8 mouse cellular contexts compared by ENCODE assay signal in the genomic region with DNA sequence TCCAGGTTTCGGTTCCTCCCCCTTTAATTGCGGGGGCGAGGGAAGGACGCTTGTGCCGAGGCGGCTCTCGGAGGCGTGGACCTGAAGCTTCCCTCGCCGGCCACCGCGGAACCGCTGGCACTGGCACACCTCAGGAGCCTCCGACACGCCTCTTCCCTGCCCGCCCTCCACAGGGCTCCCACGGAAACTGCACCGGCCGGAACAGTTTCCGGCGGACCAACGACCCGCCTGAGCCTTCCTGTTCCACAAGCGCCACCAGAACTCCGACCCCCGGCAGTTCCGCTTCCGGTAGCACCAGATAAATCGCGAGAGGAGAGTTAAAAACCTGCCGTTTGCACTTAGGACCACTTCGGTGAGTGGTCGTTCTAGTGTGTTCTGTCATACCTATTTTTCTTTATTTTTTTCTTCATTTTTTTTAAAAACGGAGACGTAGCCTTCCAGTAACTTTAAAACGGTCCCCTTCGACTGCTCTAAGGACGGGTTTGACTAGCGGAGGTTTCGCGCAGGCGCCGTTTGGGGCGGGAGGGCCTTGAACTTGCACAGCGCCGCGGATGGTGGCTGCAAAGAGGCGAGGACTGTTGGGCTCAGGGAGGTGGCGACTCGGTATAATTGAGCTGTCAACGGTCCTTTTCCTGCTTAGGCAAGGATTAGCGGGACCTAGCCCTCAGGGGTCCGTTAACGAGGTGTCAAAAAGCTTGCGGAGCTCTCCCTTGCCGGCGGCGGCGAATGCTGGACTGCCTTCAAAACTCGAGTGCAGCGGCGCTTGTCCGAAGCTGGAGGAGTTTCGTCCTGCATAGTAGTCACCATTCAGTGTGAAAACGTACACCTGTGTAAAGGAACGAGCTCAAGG. TPM values are rescaled to one million over a fixed set of nuclear protein-coding genes. Genes with fewer than 3 reads are reported as not detected.
DNase-seq lines count a peak whose midpoint lies in the region; ATAC-seq and TF ChIP-seq lines count a peak whose summit lies in the region.

A gene (plus strand): TSS at position 269 of the 850 bp plus-strand sequence.
A gene (minus strand): TSS at position 508 of the 850 bp plus-strand sequence.

- WGBS in forebrain, embryonic 12.5 days: under 1% methylated on average over 66 of the region's 66 CpGs
- under 1% methylated on average over 60 of the region's 66 CpGs for WGBS in heart, postnatal 0 days
- WGBS in liver, embryonic 16.5 days (ENCODE audit: insufficient replicate concordance): under 1% methylated on average over 65 of the region's 66 CpGs
- 1% methylated on average over 66 of the region's 66 CpGs for WGBS in neural tube, embryonic 13.5 days

- no peak for TF ChIP-seq CTCF in E14TG2a.4 (conservative IDR thresholded peaks at IDR 0.05; ENCODE audit: low read length)
- peak; percentile 40 for TF ChIP-seq CTCF in heart, postnatal 0 days (IDR thresholded peaks at IDR 0.05; ENCODE audit: low read depth)
- no peak for TF ChIP-seq CTCF in testis, adult 2 months (IDR thresholded peaks at IDR 0.05; ENCODE audit: control insufficient read depth, insufficient read depth, insufficient replicate concordance, low read depth, low read length)

- H3K4me1 ChIP-seq in E14TG2a.4 (replicated peaks; ENCODE audit: low read depth, low read length): peaks cover 28% of the 10 kb centered on the region
- H3K4me1 ChIP-seq in forebrain, embryonic 12.5 days: peaks cover 22% of the 10 kb centered on the region
- H3K4me1 ChIP-seq in heart, postnatal 0 days (ENCODE audit: control insufficient read depth, insufficient read depth): peaks cover 6% of the 10 kb centered on the region; the same call in 1 of the 2 replicates
- peaks cover 20% of the 10 kb centered on the region for H3K4me1 ChIP-seq in liver, embryonic 16.5 days (ENCODE audit: control insufficient read depth, low read depth, low read length)
- peaks cover 38% of the 10 kb centered on the region for H3K4me1 ChIP-seq in neural tube, embryonic 13.5 days (replicated peaks)
- peaks cover 2% of the 10 kb centered on the region for H3K4me1 ChIP-seq in testis, adult 2 months (ENCODE audit: control insufficient read depth, insufficient read depth, low read length)

- H3K27ac ChIP-seq in forebrain, embryonic 12.5 days: peak within 1 kb of the TSS; percentile 84
- peak within 1 kb of the TSS; percentile 95 for H3K27ac ChIP-seq in heart, postnatal 0 days (ENCODE audit: low read depth)
- H3K27ac ChIP-seq in liver, embryonic 16.5 days (ENCODE audit: low read length): peak within 1 kb of the TSS; percentile 90
- H3K27ac ChIP-seq in neural tube, embryonic 13.5 days (replicated peaks): peak within 1 kb of the TSS; percentile 87
- peak within 1 kb of the TSS; percentile 97 for H3K27ac ChIP-seq in testis, adult 2 months (ENCODE audit: control insufficient read depth, insufficient read depth, low read depth, low read length)

- peak; percentile 98 for ATAC-seq in forebrain, embryonic 12.5 days (ENCODE audit: low FRiP score)
- ATAC-seq in heart, postnatal 0 days (ENCODE audit: insufficient read depth, low read depth): peak; percentile 98
- peak; percentile 98 for ATAC-seq in liver, embryonic 16.5 days (ENCODE audit: low read depth)
- ATAC-seq in neural tube, embryonic 13.5 days (ENCODE audit: low read depth): peak; percentile 99

- H3K9me3 ChIP-seq in E14TG2a.4 (ENCODE audit: low read length): no peaks in the 10 kb centered on the region
- no peaks in the 10 kb centered on the region for H3K9me3 ChIP-seq in forebrain, embryonic 12.5 days
- no peaks in the 10 kb centered on the region for H3K9me3 ChIP-seq in heart, postnatal 0 days (replicated peaks; ENCODE audit: control insufficient read depth, low read length)
- H3K9me3 ChIP-seq in liver, embryonic 16.5 days (replicated peaks; ENCODE audit: control insufficient read depth, low read length): no peaks in the 10 kb centered on the region
- H3K9me3 ChIP-seq in neural tube, embryonic 13.5 days: no peaks in the 10 kb centered on the region

- DNase-seq in c-Kit-positive CD71-positive TER-119-positive erythroid progenitor cells, embryonic 14.5 days (ENCODE audit: low spot score): peak; percentile 96
- DNase-seq in heart, postnatal 0 days (ENCODE audit: low spot score): peak; percentile 97
- DNase-seq in kidney, postnatal 4 days: peak; percentile 95 to 97

- H3K27me3 ChIP-seq in E14TG2a.4 (ENCODE audit: insufficient read depth, low read length): no peaks in the 10 kb centered on the region
- H3K27me3 ChIP-seq in forebrain, embryonic 12.5 days: no peaks in the 10 kb centered on the region
- no peaks in the 10 kb centered on the region for H3K27me3 ChIP-seq in heart, postnatal 0 days (ENCODE audit: control insufficient read depth, insufficient read depth, low read length)
- H3K27me3 ChIP-seq in liver, embryonic 16.5 days (ENCODE audit: control insufficient read depth, insufficient read depth, low read depth, low read length): no peaks in the 10 kb centered on the region
- H3K27me3 ChIP-seq in neural tube, embryonic 13.5 days: no peaks in the 10 kb centered on the region
- no peaks in the 10 kb centered on the region for H3K27me3 ChIP-seq in testis, adult 2 months (ENCODE audit: control insufficient read depth, insufficient read depth, low read length)

- peak; percentile 72 for TF ChIP-seq POLR2A in testis, adult 2 months (IDR thresholded peaks at IDR 0.05; ENCODE audit: control insufficient read depth, low read depth, low read length)

- peak within 1 kb of the TSS; percentile 98 for H3K4me3 ChIP-seq in E14TG2a.4 (replicated peaks; ENCODE audit: low read length)
- peak within 1 kb of the TSS; percentile 86 for H3K4me3 ChIP-seq in forebrain, embryonic 12.5 days (replicated peaks)
- H3K4me3 ChIP-seq in heart, postnatal 0 days (ENCODE audit: low read depth, low read length): peak within 1 kb of the TSS; percentile 98
- H3K4me3 ChIP-seq in liver, embryonic 16.5 days (ENCODE audit: low read depth, low read length): peak within 1 kb of the TSS; percentile 91
- peak within 1 kb of the TSS; percentile 93 for H3K4me3 ChIP-seq in neural tube, embryonic 13.5 days
- H3K4me3 ChIP-seq in testis, adult 2 months (ENCODE audit: control insufficient read depth, low read depth, low read length): peak within 1 kb of the TSS; percentile 92

- H3K9ac ChIP-seq in forebrain, embryonic 12.5 days: peak within 1 kb of the TSS; percentile 75
- H3K9ac ChIP-seq in heart, postnatal 0 days (replicated peaks; ENCODE audit: low read depth, low read length): peak within 1 kb of the TSS; percentile 73
- H3K9ac ChIP-seq in liver, embryonic 16.5 days (ENCODE audit: low read depth, low read length): peak within 1 kb of the TSS; percentile 85
- H3K9ac ChIP-seq in neural tube, embryonic 13.5 days: peak within 1 kb of the TSS; percentile 92

- TF ChIP-seq EP300 in heart, postnatal 0 days (IDR thresholded peaks at IDR 0.05; ENCODE audit: low read depth): peak; percentile 77

- peak within 1 kb of the TSS; percentile 76 for H3K4me2 ChIP-seq in forebrain, embryonic 12.5 days
- H3K4me2 ChIP-seq in heart, postnatal 0 days (ENCODE audit: low read depth, low read length): peak within 1 kb of the TSS; percentile 70
- peak within 1 kb of the TSS; percentile 94 for H3K4me2 ChIP-seq in liver, embryonic 16.5 days (ENCODE audit: low read depth, low read length)
- H3K4me2 ChIP-seq in neural tube, embryonic 13.5 days: peak within 1 kb of the TSS; percentile 70

- H3K36me3 ChIP-seq in E14TG2a.4 (ENCODE audit: insufficient read depth, low read length): no peaks in the 10 kb centered on the region
- H3K36me3 ChIP-seq in forebrain, embryonic 12.5 days (replicated peaks): no peaks in the 10 kb centered on the region
- H3K36me3 ChIP-seq in heart, postnatal 0 days (replicated peaks; ENCODE audit: control insufficient read depth, insufficient read depth, low read length): no peaks in the 10 kb centered on the region
- H3K36me3 ChIP-seq in liver, embryonic 16.5 days (ENCODE audit: control insufficient read depth, insufficient read depth): no peaks in the 10 kb centered on the region
- no peaks in the 10 kb centered on the region for H3K36me3 ChIP-seq in neural tube, embryonic 13.5 days
- no peaks in the 10 kb centered on the region for H3K36me3 ChIP-seq in testis, adult 2 months (ENCODE audit: control insufficient read depth, insufficient read depth, low read length)

RNA-seq across cellular contexts. Expression of the first gene that starts in this region (rescaled TPM):
- 20.3 and 21.8 TPM in 2 replicates for polyA plus RNA-seq in forebrain, embryonic 12.5 days (2016; fragmentation: Nextera tagmentation; extraction: Ambion mirVana)
- total RNA-seq in heart, postnatal 0 days (2014; rRNA removed; ENCODE audit: low replicate concordance): 0.80 and 1.6 TPM in 2 replicates
- polyA plus RNA-seq in heart, postnatal 0 days (2015; fragmentation: Nextera tagmentation; extraction: Ambion mirVana): 21.3 and 22.7 TPM in 2 replicates
- polyA plus RNA-seq in liver, embryonic 16.5 days (2015; fragmentation: Nextera tagmentation; extraction: Ambion mirVana): 10.1 and 11.2 TPM in 2 replicates
- 18.1 and 18.5 TPM in 2 replicates for polyA plus RNA-seq in neural tube, embryonic 13.5 days (2015; fragmentation: Nextera tagmentation; extraction: Ambion mirVana)
- polyA plus RNA-seq in testis, adult 2 months (2012; rRNA removed): 6.2 and 6.6 TPM in 2 replicates

RNA-seq across cellular contexts. Expression of the second gene that starts in this region (rescaled TPM):
- 56.9 and 58.2 TPM in 2 replicates for polyA plus RNA-seq in forebrain, embryonic 12.5 days (2016; fragmentation: Nextera tagmentation; extraction: Ambion mirVana)
- 68.0 and 75.2 TPM in 2 replicates for total RNA-seq in heart, postnatal 0 days (2014; rRNA removed; ENCODE audit: low replicate concordance)
- 42.4 and 44.8 TPM in 2 replicates for polyA plus RNA-seq in heart, postnatal 0 days (2015; fragmentation: Nextera tagmentation; extraction: Ambion mirVana)
- polyA plus RNA-seq in liver, embryonic 16.5 days (2015; fragmentation: Nextera tagmentation; extraction: Ambion mirVana): 11.1 and 11.4 TPM in 2 replicates
- polyA plus RNA-seq in neural tube, embryonic 13.5 days (2015; fragmentation: Nextera tagmentation; extraction: Ambion mirVana): 57.2 and 60.2 TPM in 2 replicates
- 8.2 and 8.7 TPM in 2 replicates for polyA plus RNA-seq in testis, adult 2 months (2012; rRNA removed)

Comparison
In these comparisons a context has a peak if more than half of its experiments do, and no peak if none do; other contexts are left out.
1. Peak in every context shown above with its lines: DNase-seq, ATAC-seq, H3K4me3 ChIP-seq and H3K27ac ChIP-seq.